Mouse (Mus musculus) cerebellum, adult 9-11 months (tissue): ENCODE results near the gene Cdh1.

Source experiments
- DNase-seq: peaks from one replicate; pipeline ENCODE4 v3.0.0; 2022

Gene Cdh1

GRCm38 (mm10) chr8:106624743-106625142, 21.6 kb downstream of the Cdh1 start:
- DNase-seq: no peak

GRCm38 (mm10) chr8:106626096-106626865, 23.1 kb downstream of the Cdh1 start:
- DNase-seq: no peak

- DNase-seq: no peak
These were observed 25.3 kb downstream of the Cdh1 start for GRCm38 (mm10) chr8:106628291-106628964.

- no peak for DNase-seq
These were observed 26.3 kb downstream of the Cdh1 start for GRCm38 (mm10) chr8:106629456-106629855.

GRCm38 (mm10) chr8:106631904-106632303, 28.8 kb downstream of the Cdh1 start:
- DNase-seq: no peak

GRCm38 (mm10) chr8:106632650-106633049, 29.5 kb downstream of the Cdh1 start:
- DNase-seq: no peak

- no peak for DNase-seq
These were observed 30.4 kb downstream of the Cdh1 start for GRCm38 (mm10) chr8:106633361-106634158.

GRCm38 (mm10) chr8:106635284-106635683, 32.1 kb downstream of the Cdh1 start:
- no peak for DNase-seq

GRCm38 (mm10) chr8:106637446-106637845, 34.3 kb downstream of the Cdh1 start:
- DNase-seq: no peak

GRCm38 (mm10) chr8:106638768-106639295, 35.7 kb downstream of the Cdh1 start:
- DNase-seq: no peak

GRCm38 (mm10) chr8:106640212-106640611, 37.1 kb downstream of the Cdh1 start:
- no peak for DNase-seq

GRCm38 (mm10) chr8:106640921-106641320, 37.8 kb downstream of the Cdh1 start:
- no peak for DNase-seq

- DNase-seq: no peak
These were observed 39.0 kb downstream of the Cdh1 start for GRCm38 (mm10) chr8:106642172-106642571.

GRCm38 (mm10) chr8:106643100-106643499, 39.9 kb downstream of the Cdh1 start:
- no peak for DNase-seq

- no peak for DNase-seq
These were observed 41.8 kb downstream of the Cdh1 start for GRCm38 (mm10) chr8:106644957-106645356.

GRCm38 (mm10) chr8:106646153-106646552, 43.0 kb downstream of the Cdh1 start:
- DNase-seq: no peak

GRCm38 (mm10) chr8:106646731-106647130, 43.6 kb downstream of the Cdh1 start:
- DNase-seq: no peak

- DNase-seq: peak; percentile 44
These were observed 44.2 kb downstream of the Cdh1 start for GRCm38 (mm10) chr8:106647387-106647786.

GRCm38 (mm10) chr8:106648421-106648820, 45.3 kb downstream of the Cdh1 start:
- DNase-seq: no peak

GRCm38 (mm10) chr8:106651994-106652393, 48.8 kb downstream of the Cdh1 start:
- DNase-seq: no peak

GRCm38 (mm10) chr8:106656046-106656445, 52.9 kb downstream of the Cdh1 start:
- no peak for DNase-seq

GRCm38 (mm10) chr8:106672786-106673185, 69.6 kb downstream of the Cdh1 start:
- DNase-seq: no peak

GRCm38 (mm10) chr8:106674318-106674717, 71.2 kb downstream of the Cdh1 start:
- no peak for DNase-seq
